Mouse (Mus musculus): ENCODE measurements at regions not wholly inside any gene's neighbourhood (a gene's known extent, or its start where the extent isn't known, plus 50 kb on each side); places are given as distances from the start of the nearest gene placed in this dataset.

GRCm38 (mm10) chr11:45174811-45175798, 558.0 kb downstream of the Ebf1 start:
- no peak for DNase-seq (ENCODE audit: low read depth)

GRCm38 (mm10) chr11:45176971-45177370, 559.9 kb downstream of the Ebf1 start:
- DNase-seq (ENCODE audit: low read depth): no peak

GRCm38 (mm10) chr11:45178036-45178435, 560.9 kb downstream of the Ebf1 start:
- DNase-seq (ENCODE audit: low read depth): no peak

- DNase-seq (ENCODE audit: low read depth): no peak
Observed at GRCm38 (mm10) chr11:45179019-45179418, 561.9 kb downstream of the Ebf1 start.

- DNase-seq (ENCODE audit: low read depth): no peak
Observed at GRCm38 (mm10) chr11:45190601-45191370, 573.7 kb downstream of the Ebf1 start.

GRCm38 (mm10) chr11:45191392-45192189, 574.5 kb downstream of the Ebf1 start:
- DNase-seq (ENCODE audit: low read depth): no peak

- no peak for DNase-seq (ENCODE audit: low read depth)
Observed at GRCm38 (mm10) chr11:45193319-45193718, 576.2 kb downstream of the Ebf1 start.

GRCm38 (mm10) chr11:45199520-45199919, 582.4 kb downstream of the Ebf1 start:
- DNase-seq (ENCODE audit: low read depth): no peak

GRCm38 (mm10) chr11:45200714-45201405, 583.7 kb downstream of the Ebf1 start:
- DNase-seq (ENCODE audit: low read depth): no peak

GRCm38 (mm10) chr11:45203446-45203845, 586.3 kb downstream of the Ebf1 start:
- DNase-seq (ENCODE audit: low read depth): no peak

GRCm38 (mm10) chr11:45206611-45207525, 589.8 kb downstream of the Ebf1 start:
- DNase-seq (ENCODE audit: low read depth): no peak

- no peak for DNase-seq (ENCODE audit: low read depth)
Observed at GRCm38 (mm10) chr11:45214096-45214495, 597.0 kb downstream of the Ebf1 start.

- DNase-seq (ENCODE audit: low read depth): no peak
Observed at GRCm38 (mm10) chr11:45216942-45217474, 599.9 kb downstream of the Ebf1 start.

- DNase-seq (ENCODE audit: low read depth): no peak
Observed at GRCm38 (mm10) chr11:45219239-45219638, 602.1 kb downstream of the Ebf1 start.

GRCm38 (mm10) chr11:45222021-45222420, 604.9 kb downstream of the Ebf1 start:
- no peak for DNase-seq (ENCODE audit: low read depth)

GRCm38 (mm10) chr11:45235476-45236412, 616.1 kb upstream of the Clint1 start:
- no peak for DNase-seq (ENCODE audit: low read depth)

GRCm38 (mm10) chr11:45237056-45237455, 614.8 kb upstream of the Clint1 start:
- DNase-seq (ENCODE audit: low read depth): no peak

- DNase-seq (ENCODE audit: low read depth): no peak
Observed at GRCm38 (mm10) chr11:45239044-45239443, 612.8 kb upstream of the Clint1 start.

- no peak for DNase-seq (ENCODE audit: low read depth)
Observed at GRCm38 (mm10) chr11:45240419-45240818, 611.4 kb upstream of the Clint1 start.
